Mouse (Mus musculus): ENCODE measurements around the gene Ago4.

DNA sequence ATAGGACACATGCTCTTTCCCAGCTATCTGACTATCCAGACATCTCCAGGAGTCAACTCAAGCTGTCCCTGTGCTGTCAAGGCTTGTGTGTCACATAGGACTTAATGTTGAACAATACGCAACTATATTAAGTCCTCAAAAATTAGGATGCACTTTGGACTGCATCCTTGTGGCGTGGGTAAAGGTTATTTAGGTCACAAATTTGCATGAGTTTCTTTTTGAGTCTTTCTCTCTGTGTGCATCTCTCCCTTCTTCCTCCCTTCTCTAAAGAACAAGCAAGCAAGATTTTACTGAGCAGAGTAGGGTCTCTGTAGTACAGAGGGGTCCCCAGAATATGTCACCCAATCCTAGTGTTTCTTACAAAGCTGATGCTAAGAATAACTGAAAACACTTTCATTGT, 12.9 kb upstream of the Ago4 start:
- TF ChIP-seq CTCF (IDR thresholded peaks at IDR 0.05; ENCODE audit: insufficient read depth, low read depth, low read length) (no peak), POLR2A (IDR thresholded peaks at IDR 0.05; ENCODE audit: insufficient read depth, low read depth, low read length) (no peak)

Data from olfactory bulb, adult 2 months (tissue).